Comparison of ENCODE assay signal across 7 mouse cellular contexts in genomic region chrX:133657308-133658302, GRCm38 (mm10). TPM values are rescaled to one million over a fixed set of nuclear protein-coding genes. Genes with fewer than 3 reads are reported as not detected.
DNase-seq lines count a peak whose midpoint lies in the region; ATAC-seq lines count a peak whose summit lies in the region.

No protein-coding gene starts in this region.

- peak; percentile 32; the same call in 1 of the 2 replicates for ATAC-seq in kidney, embryonic 16.5 days (ENCODE audit: low FRiP score, low TSS enrichment)
- peak; percentile 8; the same call in 1 of the 2 replicates for ATAC-seq in midbrain, embryonic 14.5 days (ENCODE audit: low FRiP score, low TSS enrichment)

- peaks cover 7% of the 10 kb centered on the region; the same call in 1 of the 2 replicates for H3K4me1 ChIP-seq in kidney, embryonic 16.5 days (ENCODE audit: insufficient read depth, low read length)
- H3K4me1 ChIP-seq in embryonic facial prominence, embryonic 10.5 days: peaks cover 21% of the 10 kb centered on the region
- H3K4me1 ChIP-seq in midbrain, embryonic 14.5 days (ENCODE audit: control insufficient read depth, insufficient read depth, low read length): no peaks in the 10 kb centered on the region

- H3K36me3 ChIP-seq in kidney, embryonic 16.5 days (ENCODE audit: insufficient read depth, low read length): no peaks in the 10 kb centered on the region
- no peaks in the 10 kb centered on the region for H3K36me3 ChIP-seq in embryonic facial prominence, embryonic 10.5 days (replicated peaks)
- H3K36me3 ChIP-seq in midbrain, embryonic 14.5 days (ENCODE audit: control insufficient read depth, insufficient read depth, low read length): no peaks in the 10 kb centered on the region

- no peak overlapping the region for H3K4me3 ChIP-seq in kidney, embryonic 16.5 days (ENCODE audit: low read length)
- H3K4me3 ChIP-seq in embryonic facial prominence, embryonic 10.5 days: no peak overlapping the region
- H3K4me3 ChIP-seq in midbrain, embryonic 14.5 days (replicated peaks; ENCODE audit: low read depth, low read length): no peak overlapping the region

- no peak for DNase-seq in kidney, postnatal 25 days
- DNase-seq in NIH3T3 (ENCODE audit: low read depth): peak; percentile 67
- no peak for DNase-seq in embryonic facial prominence, embryonic 10.5 days (ENCODE audit: low spot score)
- peak; percentile 59 for DNase-seq in midbrain, embryonic 14.5 days
- no peak for DNase-seq in testis, postnatal 14 days (ENCODE audit: low spot score)
- DNase-seq in thymus, postnatal 36 days: no peak

- 25% methylated on average over 9 of the region's 9 CpGs for WGBS in kidney, embryonic 16.5 days
- WGBS in embryonic facial prominence, embryonic 10.5 days: 25% methylated on average over 9 of the region's 9 CpGs
- 20% methylated on average over 9 of the region's 9 CpGs for whole genome bisulfite sequencing in midbrain, embryonic 14.5 days

- no peaks in the 10 kb centered on the region for H3K9me3 ChIP-seq in kidney, embryonic 16.5 days (ENCODE audit: low read length)
- no peaks in the 10 kb centered on the region for H3K9me3 ChIP-seq in embryonic facial prominence, embryonic 10.5 days
- H3K9me3 ChIP-seq in midbrain, embryonic 14.5 days (ENCODE audit: control insufficient read depth, low read length): no peaks in the 10 kb centered on the region

- no peak overlapping the region for H3K27ac ChIP-seq in kidney, embryonic 16.5 days (ENCODE audit: low read length)
- peak overlapping the region; percentile 30 for H3K27ac ChIP-seq in embryonic facial prominence, embryonic 10.5 days (replicated peaks)
- no peak overlapping the region for H3K27ac ChIP-seq in midbrain, embryonic 14.5 days (replicated peaks; ENCODE audit: low read depth, low read length)

- H3K9ac ChIP-seq in kidney, embryonic 16.5 days (replicated peaks; ENCODE audit: low read length): no peak overlapping the region
- H3K9ac ChIP-seq in midbrain, embryonic 14.5 days (replicated peaks; ENCODE audit: low read length): no peak overlapping the region

- H3K4me2 ChIP-seq in kidney, embryonic 16.5 days (replicated peaks; ENCODE audit: low read depth, low read length): peak overlapping the region; percentile 33; the same call in 1 of the 2 replicates
- H3K4me2 ChIP-seq in midbrain, embryonic 14.5 days (ENCODE audit: low read length): peak overlapping the region; percentile 36

- H3K27me3 ChIP-seq in kidney, embryonic 16.5 days (ENCODE audit: insufficient read depth, low read length): no peaks in the 10 kb centered on the region; the same call in 1 of the 2 replicates
- peaks cover 57% of the 10 kb centered on the region for H3K27me3 ChIP-seq in embryonic facial prominence, embryonic 10.5 days (replicated peaks; ENCODE audit: low read depth, poor library complexity, severe bottlenecking)
- peaks cover 3% of the 10 kb centered on the region; the same call in 1 of the 2 replicates for H3K27me3 ChIP-seq in midbrain, embryonic 14.5 days (ENCODE audit: control insufficient read depth, insufficient read depth, low read length)

RNA-seq across cellular contexts. Expression of gene Pcdh19, which starts 31.2 kb away (rescaled TPM):
- 2.5 and 4.7 TPM in 2 replicates for polyA plus RNA-seq in kidney, embryonic 16.5 days (2015; fragmentation: Nextera tagmentation; extraction: Ambion mirVana)
- polyA plus RNA-seq in embryonic facial prominence, embryonic 10.5 days (2016; fragmentation: Nextera tagmentation; extraction: Ambion mirVana): 3.4 and 5.1 TPM in 2 replicates
- 24.4 and 33.1 TPM in 2 replicates for polyA plus RNA-seq in midbrain, embryonic 14.5 days (2014; fragmentation: Nextera tagmentation; extraction: Ambion mirVana)

Comparison
In these comparisons a context has a peak if more than half of its experiments do, and no peak if none do; other contexts are left out.
1. DNase-seq: peak in NIH3T3 (single experiment) and midbrain, embryonic 14.5 days (single experiment); none in kidney, postnatal 25 days (0 of 2), embryonic facial prominence, embryonic 10.5 days (single experiment), testis, postnatal 14 days (single experiment) and thymus, postnatal 36 days (0 of 2).